Mouse (Mus musculus): ENCODE data around the gene Iqgap1.

The Iqgap1 gene

DNA sequence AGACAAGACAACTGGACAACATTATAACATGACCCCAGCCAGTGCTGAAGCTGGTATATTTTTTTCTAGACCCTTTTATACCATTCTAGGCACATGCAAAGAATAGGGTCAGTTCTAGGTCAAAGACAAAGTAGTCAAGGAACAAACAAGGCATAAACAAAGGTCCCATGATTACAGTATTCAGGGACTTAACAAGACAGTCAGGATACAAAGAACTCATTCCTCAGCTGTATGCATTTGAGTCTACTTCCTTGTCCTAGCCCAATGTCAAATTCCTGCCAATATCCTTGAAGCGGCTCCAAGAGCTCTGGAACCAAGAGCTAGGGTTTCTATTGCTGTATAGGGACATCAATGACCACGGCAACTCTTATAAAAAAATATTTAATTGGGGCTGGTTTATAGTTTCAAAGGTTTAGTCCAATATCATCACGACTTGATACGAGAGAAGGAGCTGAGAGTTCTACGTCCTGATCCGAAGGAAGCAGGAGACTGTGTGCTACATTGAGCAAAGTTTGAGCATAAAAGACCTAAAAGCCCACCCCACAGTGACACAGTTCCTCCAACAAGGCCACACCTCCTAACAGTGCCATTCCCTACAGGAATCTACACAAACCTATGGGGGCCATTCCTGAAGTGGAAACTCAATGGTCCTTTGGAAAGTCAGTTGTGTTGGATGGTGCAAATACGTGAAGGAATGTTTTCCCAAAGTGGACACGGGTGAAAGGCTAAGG lies 18.3 kb upstream of the Iqgap1 start:
- no peak for DNase-seq (ENCODE audit: low spot score)

DNA sequence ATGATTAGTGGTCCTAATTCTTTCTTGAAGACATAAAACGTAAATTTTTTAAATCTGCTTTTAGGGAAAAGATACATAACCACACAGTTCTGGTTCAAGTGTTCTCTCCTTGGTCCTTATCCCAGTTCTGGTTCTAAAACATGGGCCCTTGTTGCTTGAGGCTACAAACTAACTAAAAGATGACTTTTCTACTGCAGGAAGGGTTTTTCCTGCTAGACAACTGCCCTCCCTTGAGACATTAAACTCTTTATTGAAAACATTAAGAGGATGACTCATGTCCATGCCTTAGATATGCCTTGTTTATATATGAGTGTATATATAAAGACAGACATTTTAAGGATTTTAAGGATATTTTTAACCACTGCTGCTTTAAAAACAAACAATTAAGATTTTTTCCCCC lies 17.4 kb upstream of the Iqgap1 start:
- DNase-seq (ENCODE audit: low spot score) = no peak

DNA sequence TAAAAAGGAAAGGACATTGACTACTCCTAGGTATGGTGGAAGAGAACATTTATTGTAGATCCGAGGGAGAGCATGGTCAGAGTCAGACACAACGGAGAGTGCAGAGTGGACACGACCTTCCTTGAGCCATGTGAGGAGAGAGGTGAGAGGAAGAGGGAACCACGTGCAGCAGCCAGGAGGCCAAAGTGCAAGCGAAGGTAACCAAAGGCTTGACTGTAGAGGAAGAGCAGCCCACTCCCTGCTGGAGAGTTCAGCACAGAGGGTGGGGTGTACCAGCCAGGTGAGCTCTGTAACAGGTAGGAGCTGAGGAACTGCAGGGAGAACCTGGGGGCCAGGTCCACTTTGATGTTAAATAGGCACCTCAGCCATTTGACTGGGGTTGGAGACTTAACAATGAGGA lies 16.4 kb upstream of the Iqgap1 start:
- DNase-seq (ENCODE audit: low spot score) = no peak

DNA sequence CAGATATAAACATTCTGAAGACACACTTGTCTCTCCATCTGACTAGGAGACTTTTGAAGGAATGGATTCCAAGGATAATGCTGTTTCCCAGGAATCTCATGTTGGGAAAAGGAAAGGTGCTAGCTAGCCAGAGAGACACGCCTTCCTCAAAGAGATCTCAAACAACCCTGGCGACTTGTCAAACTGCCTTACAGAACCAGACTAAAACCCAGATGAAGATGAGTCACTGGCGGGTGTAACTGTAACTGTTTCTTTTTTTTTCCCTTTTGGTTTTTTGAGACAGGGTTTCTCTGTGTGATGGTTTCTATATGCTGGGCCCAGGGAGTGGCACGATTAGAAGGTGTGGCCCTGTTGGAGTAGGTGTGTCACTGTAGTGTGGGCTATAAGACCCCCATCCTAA lies 15.2 kb upstream of the Iqgap1 start:
- DNase-seq (ENCODE audit: low spot score) = no peak

DNA sequence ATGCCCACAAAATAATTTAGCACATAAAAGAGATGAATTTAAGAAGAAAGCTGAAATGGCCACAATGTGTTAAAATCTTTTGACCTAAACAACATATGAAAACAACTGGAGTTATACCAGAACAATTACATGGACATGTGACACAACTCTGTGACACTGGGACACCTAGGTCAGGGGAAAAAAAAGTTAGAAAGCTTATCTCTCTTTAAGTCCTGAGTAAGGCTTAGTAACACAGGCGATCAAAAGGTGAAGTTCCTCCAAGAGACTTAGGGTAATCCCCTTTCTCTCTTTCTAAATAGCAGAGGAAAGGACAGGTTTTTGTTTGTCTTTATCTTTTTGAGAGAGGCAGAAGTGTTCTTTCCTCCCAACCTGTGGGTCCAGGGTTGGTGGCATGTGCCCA lies 14.5 kb upstream of the Iqgap1 start:
- DNase-seq (ENCODE audit: low spot score) = no peak

DNA sequence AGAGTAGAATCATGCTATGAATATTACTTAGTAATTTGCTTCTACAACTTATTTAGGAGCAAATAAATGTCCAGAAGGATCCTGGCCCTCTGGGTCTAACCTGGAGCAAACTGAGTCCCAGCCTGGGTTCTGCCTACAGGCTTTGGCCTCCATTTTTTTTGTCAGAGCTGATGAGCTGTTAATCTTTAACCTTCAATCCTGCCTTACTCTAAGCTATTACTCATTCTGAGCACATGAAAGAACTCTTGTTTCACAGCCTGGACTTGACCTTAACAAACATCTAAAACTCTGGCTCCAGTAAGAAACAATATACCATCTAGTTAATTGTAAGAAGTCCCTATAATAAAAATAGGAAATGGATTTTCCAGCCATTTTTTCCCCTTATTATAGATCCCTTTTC lies 14.0 kb upstream of the Iqgap1 start:
- DNase-seq (ENCODE audit: low spot score) = no peak

DNA sequence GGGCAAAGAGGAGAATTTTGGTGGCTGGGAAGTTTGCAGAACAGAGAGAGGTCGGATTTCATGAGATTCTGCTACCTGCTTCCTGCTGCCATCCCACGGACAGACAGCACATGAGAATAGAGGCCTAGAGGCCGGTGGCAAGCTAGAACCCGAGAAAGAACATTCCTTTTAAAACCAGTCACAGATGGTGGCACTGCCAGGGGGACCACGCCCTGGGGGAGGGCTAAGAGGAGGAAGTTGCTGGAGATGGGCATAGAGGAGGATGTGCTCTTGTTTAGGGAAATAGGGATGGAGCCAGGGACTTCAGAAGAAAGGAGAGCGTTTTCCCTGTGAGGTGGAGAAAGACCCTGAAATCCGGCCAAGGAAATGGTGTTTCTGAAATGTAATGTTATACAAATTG lies 12.5 kb upstream of the Iqgap1 start:
- no peak for DNase-seq (ENCODE audit: low spot score)

DNA sequence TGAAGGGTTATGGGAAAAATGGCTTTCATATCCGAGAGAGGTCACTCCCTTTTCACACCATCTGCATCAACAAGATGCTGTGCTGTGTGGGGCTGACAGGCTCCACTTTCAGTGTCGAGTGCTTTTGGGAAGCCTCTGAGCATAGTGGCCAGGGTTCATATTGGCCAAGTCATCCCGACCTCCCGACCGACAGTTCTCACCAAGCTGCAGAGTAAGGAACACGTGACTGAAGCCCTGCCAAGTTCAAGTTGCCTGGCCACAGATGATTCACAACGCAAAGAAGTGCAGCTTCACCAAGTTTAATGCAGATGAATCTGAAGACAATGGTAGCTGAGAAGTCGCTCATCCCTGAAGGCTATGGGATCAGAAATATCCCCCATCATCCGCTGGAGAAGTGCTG lies 12.0 kb upstream of the Iqgap1 start:
- no peak for DNase-seq (ENCODE audit: low spot score)

DNA sequence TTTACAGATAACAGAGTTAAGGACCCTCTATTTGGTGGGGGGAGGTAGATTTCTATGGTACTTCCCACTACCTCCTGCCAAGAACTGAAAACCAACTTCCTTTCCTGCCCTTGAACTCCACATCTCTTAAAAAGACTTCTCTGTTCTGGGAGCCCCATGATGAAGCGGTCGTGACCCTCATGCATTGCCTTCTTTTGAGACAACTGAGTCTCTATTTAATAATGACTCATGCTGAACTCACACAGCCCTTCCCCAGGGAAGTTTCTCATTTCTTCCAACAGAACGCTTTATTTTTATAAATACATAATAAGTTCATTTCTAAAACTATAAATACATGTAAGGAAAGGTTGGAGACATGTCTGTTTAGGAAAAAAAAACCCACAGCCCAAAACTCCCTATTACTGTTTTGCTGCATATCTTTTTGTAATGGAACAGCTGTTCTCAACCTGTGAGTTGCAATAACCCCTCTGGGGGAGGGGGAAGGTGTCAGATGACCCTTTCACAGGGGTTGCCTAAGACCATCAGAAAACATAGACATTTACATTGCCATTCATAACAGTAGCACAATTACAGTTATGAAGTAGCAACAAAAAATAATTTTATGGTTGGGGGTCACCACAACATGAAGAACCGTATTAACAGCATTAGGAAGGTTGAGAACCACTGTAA lies 10.3 kb upstream of the Iqgap1 start:
- DNase-seq (ENCODE audit: low spot score) = no peak

DNA sequence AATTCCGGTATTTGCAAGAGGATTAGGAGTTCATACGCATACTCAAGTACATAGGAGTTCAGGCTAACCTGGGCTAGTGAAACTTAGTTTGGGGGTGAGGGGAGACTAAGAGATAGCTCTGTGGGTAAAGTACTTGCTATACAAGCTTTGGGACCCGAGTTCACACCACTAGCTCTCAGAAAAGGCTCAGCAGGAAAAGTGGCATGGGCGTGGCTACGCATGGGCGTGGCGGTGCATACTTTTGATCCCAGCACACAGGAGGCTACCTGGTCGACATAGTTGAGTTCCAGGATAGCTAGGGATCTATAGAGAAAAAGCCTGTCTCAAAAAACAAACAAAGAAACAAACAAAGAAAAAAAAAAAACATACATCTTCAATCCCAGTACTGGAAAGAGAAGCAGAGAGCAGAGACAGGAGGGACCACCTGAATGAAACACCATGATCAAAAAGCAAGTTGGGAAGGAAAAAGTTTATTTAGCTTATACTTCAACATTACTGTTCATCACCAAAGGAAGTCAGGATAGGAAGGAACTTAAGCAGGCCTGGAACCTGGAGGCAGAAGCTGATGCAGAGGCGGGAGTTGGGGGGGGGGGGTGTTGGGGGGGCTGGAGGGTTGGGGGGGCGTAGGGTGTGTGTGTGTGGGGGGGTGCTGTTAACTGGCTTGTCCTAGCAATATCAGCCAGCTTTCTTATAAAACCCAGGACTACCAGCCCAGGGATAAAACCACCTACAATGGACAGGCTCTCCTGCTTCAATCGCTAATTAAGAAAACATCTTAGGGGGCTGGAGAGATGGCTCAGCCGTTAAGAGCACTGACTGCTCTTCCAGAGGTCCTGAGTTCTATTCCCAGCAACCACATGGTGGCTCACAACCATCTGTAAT lies 8.1 kb upstream of the Iqgap1 start:
- no peak for DNase-seq (ENCODE audit: low spot score)

DNA sequence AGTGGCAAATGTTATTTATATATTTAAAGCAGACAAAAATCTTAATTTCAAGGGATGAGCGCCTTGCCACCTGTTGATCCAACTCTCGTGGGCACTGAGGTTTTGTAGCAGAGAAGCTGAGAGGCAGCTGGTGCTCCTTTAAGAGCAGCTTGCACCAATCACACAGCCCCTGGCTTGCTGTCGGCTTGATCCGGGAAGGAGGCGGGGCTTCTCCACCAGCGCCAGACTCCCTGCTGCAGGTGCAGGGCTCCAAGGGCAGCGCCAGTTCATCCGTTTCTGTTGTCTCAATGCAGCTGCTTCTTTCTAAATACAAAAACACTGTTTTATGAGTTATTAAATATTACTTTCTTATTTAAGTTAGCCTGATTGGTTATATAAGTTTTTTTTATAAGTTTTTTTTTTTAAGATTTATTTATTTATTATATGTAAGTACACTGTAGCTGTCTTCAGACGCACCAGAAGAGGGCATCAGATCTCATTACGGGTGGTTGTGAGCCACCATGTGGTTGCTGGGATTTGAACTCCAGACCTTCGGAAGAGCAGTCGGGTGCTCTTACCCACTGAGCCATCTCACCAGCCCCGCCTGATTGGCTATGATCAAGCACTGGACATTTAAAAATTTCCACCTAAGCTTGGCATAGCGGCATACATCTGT lies 7.3 kb upstream of the Iqgap1 start:
- DNase-seq (ENCODE audit: low spot score) = peak; percentile 45

DNA sequence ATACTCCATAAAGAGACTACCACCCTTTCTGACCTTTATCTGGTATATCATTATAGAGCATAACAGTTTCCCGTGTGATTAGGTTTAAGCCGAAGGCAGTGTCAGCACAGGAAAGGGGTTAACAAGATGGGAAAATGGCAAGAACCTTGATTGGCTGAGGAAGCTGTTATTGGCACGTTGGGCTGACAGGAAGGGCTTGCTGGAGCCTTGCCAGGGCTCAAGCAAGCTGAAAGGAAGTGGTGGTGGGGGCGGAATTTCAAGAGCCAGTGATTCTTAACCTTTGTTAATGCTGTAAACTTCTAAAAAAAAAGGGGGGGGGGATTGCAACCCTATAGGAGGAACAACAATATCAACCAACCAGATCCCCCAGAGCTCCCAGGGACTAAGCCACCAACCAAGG lies 6.4 kb upstream of the Iqgap1 start:
- no peak for DNase-seq (ENCODE audit: low spot score)

DNA sequence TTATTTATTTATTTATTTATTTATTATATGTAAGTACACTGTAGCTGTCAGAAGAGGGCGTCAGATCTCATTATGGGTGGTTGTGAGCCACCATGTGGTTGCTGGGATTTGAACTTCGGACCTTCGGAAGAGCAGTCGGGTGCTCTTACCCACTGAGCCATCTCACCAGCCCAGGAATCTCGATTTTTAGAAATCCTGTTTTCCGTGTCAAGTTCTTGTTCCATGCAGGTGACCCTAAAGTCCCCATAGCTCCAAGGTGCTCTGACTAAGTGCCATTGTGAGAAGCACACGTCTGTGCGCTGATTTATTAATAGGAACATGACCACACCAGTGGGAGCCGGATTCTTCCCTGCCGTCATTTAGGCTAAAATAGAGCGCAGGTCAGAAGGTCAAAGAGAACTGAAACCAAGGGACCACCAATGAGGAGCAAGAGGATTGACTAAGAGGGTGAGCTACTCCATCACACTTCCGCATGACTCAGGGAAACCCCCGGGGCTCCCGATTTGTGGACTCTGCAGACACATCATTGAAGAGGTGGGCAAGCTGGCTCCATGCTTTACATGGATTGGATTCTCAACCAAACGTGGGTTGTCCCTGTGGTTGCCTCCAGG lies 4.5 kb upstream of the Iqgap1 start:
- DNase-seq (ENCODE audit: low spot score) = no peak

DNA sequence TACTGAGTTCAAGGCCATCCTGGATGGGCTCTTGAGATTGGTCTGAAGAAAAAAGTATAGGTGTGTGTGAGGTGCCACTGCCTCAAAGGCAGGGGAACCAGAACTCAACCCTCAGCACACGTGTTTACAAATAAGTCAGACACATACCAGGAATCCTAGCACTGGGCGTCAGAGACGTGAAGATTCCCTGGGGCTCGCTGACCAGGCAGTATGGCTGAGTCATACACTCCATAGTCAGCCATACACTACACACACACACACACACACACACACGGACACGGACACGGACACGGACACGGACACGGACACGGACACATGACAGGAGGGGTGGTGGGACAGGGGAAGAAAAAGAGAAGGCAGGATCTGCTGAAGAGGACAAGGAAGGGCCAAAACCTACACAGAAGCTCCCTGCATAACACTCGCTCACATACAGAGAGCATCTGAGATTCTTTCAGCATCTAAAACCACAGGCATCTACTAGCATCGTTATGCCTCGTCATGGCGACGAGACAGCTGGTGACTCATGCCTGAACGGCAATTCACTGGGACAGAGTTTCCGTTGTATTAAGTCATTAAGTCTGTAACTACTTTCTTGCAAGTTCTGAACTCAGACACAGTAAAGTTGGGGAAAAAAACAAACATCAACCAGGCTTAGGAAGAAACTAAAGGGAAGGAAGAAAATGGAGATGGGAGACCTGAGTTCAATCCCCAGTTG lies 2.5 kb upstream of the Iqgap1 start:
- no peak for DNase-seq (ENCODE audit: low spot score)

DNA sequence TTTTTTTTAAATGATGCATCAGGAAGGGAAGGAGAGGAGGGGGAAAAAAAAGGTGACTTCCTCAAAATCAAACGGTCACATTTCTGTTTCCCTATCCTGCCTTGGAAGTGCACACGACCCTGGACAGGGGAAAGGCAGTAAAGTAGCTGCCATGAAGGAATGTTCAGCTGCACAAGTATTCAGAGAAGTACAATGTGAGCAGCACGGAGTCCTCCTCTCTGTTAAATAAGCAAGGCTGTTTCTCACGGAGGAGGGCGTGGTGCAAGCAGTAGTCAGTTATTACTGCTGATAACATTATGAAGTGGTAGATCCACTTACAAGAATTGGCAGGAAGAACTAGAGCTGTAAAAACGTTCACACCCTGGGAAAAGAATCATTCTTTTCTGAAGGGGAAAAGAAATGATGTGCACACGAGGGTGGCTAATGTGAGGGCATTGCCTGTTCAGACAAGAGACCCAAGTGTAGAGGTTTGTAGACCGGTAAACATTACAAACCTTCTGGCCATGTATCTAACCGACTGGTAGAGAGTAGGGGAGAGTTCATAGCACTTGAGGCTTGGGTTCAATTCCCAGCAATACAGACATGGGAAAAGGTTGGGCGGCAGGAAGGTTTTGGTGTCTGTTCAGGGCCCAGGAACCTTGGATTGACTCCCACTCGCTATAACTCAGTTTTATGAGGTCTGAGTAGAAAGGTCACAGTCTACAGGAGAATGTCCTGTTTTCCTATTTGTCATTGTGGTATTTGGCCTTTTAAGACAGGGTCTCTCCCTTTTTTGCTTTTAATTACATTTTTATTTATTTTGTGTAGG lies 1.7 kb downstream of the Iqgap1 start:
- DNase-seq (ENCODE audit: low spot score) = no peak

DNA sequence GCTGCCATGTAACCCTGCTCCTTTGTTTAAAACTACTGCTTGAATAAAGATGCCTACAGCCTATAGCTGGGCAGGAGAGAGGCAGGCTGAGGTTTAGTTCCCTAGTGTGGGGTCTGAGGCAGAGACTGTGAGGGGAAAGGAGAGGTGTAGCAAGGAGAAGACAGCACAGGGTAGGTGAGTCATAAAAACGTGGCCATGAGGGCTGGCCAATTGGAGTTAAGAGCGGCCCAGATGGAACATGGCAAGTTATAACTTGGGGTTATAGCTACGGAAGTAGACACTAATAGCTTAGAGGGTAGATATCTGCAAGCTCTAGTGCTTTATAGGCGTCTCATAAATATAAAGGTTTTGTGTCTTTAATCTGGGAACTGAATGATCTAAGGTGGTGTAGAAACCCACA lies 2.5 kb downstream of the Iqgap1 start:
- no peak for DNase-seq (ENCODE audit: low spot score)

DNA sequence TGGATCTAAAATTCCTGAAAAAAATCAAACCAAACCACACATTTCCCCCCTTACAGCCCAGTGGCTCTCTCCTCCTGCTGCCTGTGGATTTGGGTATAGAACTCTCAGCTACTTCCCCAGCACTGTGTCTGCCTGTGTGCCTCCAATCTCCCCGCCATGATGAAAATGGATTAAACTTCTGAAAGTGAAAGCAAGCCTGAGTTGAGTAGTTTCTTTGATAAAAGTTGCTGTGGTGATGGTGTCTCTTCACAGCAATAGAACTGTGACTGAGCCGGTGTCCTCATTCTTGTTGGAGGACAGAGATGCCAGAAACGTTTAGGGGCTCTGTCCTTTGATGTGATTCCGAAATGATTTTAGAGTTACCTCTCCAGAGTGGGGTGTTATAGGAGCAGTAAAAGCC lies 4.9 kb downstream of the Iqgap1 start:
- DNase-seq (ENCODE audit: low spot score) = no peak

DNA sequence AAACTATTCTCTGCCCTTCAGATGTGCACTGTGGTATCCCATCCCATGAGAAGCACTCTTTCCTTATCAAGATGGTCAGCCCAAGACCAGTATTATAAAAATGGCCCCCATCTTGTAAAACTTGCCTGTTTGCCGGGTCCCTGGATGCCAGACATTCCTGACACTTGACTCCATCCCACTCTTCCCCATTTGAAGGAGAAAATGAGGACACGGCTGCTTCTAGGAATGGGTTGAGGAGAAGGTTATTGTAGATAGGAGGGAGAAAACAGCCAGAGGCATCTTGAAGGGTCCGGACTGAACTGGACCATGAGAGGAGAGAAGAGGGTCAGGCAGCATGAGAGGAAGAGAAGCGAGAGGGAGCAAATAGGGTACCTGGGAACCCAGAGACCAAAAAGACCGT lies 9.1 kb downstream of the Iqgap1 start:
- no peak for DNase-seq (ENCODE audit: low spot score)

DNA sequence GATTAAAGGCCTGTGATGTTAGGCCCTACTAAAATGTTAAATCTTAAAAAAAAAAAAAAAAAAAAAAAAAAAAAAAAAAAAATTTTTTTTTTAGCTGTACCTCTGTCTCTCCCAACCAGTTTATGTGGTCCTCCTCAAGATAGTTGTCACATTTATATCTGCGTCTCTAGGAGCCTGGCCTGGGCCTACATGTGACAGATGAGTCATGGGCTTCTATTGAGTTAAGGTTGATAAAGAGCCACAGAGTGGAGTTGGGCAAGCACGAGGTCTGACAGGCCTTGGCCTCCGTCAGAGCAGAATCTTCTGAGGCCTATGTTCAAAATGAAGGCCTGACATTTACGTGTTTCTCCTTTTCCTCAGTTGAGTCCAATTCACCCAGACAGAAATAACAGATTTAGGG lies 12.4 kb downstream of the Iqgap1 start:
- no peak for DNase-seq (ENCODE audit: low spot score)

DNA sequence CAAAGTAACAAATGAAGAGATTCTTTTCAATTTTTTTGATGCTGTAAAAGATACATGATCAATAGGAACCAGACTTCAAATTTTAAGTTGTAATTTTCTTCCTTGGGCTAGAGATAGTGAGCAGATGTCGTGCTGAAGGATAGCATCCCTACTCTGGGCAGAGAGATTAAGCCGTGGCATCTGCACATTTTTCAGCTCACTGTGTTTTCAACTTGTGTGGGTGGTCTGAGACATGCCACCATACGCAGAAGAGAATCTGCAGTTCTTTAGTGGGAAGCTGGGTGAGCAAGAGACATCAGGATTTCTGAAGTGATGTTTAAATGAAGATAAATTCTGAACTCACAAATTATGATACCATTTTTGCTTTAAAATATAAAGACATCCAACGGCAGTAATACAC lies 19.4 kb downstream of the Iqgap1 start:
- DNase-seq (ENCODE audit: low spot score) = no peak
